Mouse (Mus musculus) heart, adult 2 months (tissue): ENCODE measurements around the gene Usp16.

Source experiments
- CTCF ChIP-seq: fragments of 200-600 bp; IDR thresholded peaks from 2 replicates; pipeline ENCODE4 v1.8.1; 2022; ENCODE audit warnings: antibody characterized with exemption, mild to moderate bottlenecking, moderate library complexity
- EP300 ChIP-seq: fragments of 200-500 bp; IDR thresholded peaks from 2 replicates; pipeline ENCODE4 v1.6.1; 2011; ENCODE audit warnings: low read depth, low read length, control low read depth; ENCODE audit not compliant: insufficient read depth
- POLR2A ChIP-seq: fragments of 200-500 bp; IDR thresholded peaks from 2 replicates; pipeline ENCODE4 v1.6.1; 2011; ENCODE audit warnings: mild to moderate bottlenecking, low read depth, low read length, control low read depth; ENCODE audit not compliant: insufficient read depth

GRCm38 (mm10) chr16:87437096-87437495 is 17.4 kb upstream of the Usp16 start:
- TF ChIP-seq CTCF (no peak), POLR2A (no peak), EP300 (no peak)
